ENCODE assay signal across 8 mouse cellular contexts in the genomic region with DNA sequence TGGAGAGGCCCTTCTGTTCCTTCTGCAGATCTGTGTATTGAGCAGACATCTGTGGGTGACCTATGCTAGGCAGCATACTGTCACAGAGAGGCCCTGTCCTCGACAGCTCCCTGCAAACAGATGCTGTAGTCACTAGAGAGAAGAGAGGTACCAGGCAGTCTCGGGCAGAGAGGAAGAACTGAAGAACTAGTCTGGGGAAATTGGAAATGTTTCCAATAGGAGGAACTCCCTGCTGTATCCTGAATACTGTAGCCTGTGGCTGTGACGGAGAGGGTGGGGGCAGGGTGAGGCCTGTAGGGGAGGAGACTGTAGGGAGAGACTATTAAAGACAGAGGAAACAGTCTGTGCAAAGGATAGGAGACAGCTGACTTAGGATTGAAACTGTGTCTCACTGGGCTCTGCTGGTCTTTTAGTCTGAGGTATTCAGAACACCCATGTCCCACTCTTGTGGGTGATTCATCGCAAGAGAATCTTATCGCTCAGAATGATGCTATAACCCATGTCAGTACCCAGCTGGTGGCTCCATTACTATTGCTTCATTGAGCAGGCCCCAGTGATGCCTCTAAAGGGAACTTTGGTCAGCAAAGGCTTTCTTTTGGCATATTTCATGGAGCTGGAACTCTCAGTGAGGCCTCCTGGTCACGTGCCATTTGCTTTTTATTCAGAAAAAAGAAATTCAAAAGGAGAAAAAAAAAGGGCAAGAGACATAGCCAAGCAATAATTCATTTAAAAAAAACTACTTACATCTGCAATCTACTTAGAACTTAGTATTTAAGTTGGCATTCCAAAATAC. TPM values are rescaled to one million over a fixed set of nuclear protein-coding genes. Genes with fewer than 3 reads are reported as not detected.
DNase-seq lines count a peak whose midpoint lies in the region; ATAC-seq and TF ChIP-seq lines count a peak whose summit lies in the region.

No protein-coding gene starts in this region.

- H3K4me3 ChIP-seq in embryonic facial prominence, embryonic 12.5 days = no peak overlapping the region
- H3K4me3 ChIP-seq in heart, embryonic 16.5 days (ENCODE audit: low read length) = no peak overlapping the region
- no peak overlapping the region for H3K4me3 ChIP-seq in limb, embryonic 14.5 days (replicated peaks; ENCODE audit: low read length)
- no peak overlapping the region for H3K4me3 ChIP-seq in stomach, embryonic 16.5 days (replicated peaks; ENCODE audit: low read length)

- H3K9ac ChIP-seq in embryonic facial prominence, embryonic 12.5 days = no peak overlapping the region
- no peak overlapping the region for H3K9ac ChIP-seq in heart, embryonic 16.5 days (ENCODE audit: low read length)
- no peak overlapping the region for H3K9ac ChIP-seq in limb, embryonic 14.5 days (ENCODE audit: low read depth, low read length, severe bottlenecking)
- H3K9ac ChIP-seq in stomach, embryonic 16.5 days (ENCODE audit: low read length) = no peak overlapping the region

- peak; percentile 63 for ATAC-seq in embryonic facial prominence, embryonic 12.5 days (ENCODE audit: insufficient number of reproducible peaks, insufficient read depth, low FRiP score, low TSS enrichment)
- ATAC-seq in heart, embryonic 16.5 days (replicated peaks; ENCODE audit: extremely low read depth, insufficient read depth, low FRiP score) = peak; percentile 55; the same call in 1 of the 2 replicates
- no peak for ATAC-seq in limb, embryonic 14.5 days (ENCODE audit: low FRiP score, low read depth)
- ATAC-seq in stomach, embryonic 16.5 days (ENCODE audit: insufficient read depth, low FRiP score) = peak; percentile 71; the same call in 1 of the 2 replicates

- H3K4me2 ChIP-seq in embryonic facial prominence, embryonic 12.5 days (replicated peaks) = no peak overlapping the region
- H3K4me2 ChIP-seq in heart, embryonic 16.5 days (ENCODE audit: low read depth, low read length) = no peak overlapping the region
- no peak overlapping the region for H3K4me2 ChIP-seq in limb, embryonic 14.5 days (replicated peaks; ENCODE audit: low read depth, low read length, severe bottlenecking)
- H3K4me2 ChIP-seq in stomach, embryonic 16.5 days (ENCODE audit: low read depth, low read length) = no peak overlapping the region

- H3K9me3 ChIP-seq in embryonic facial prominence, embryonic 12.5 days = no peaks in the 10 kb centered on the region
- no peaks in the 10 kb centered on the region for H3K9me3 ChIP-seq in heart, embryonic 16.5 days (replicated peaks; ENCODE audit: control insufficient read depth, low read length)
- H3K9me3 ChIP-seq in limb, embryonic 14.5 days (ENCODE audit: control insufficient read depth, low read length) = no peaks in the 10 kb centered on the region
- H3K9me3 ChIP-seq in stomach, embryonic 16.5 days (replicated peaks; ENCODE audit: control insufficient read depth, low read length) = no peaks in the 10 kb centered on the region

- H3K27ac ChIP-seq in embryonic facial prominence, embryonic 12.5 days = peak overlapping the region; percentile 51; the same call in 1 of the 2 replicates
- peak overlapping the region; percentile 77 for H3K27ac ChIP-seq in heart, embryonic 16.5 days (ENCODE audit: low read length)
- H3K27ac ChIP-seq in limb, embryonic 14.5 days (replicated peaks; ENCODE audit: low read depth, low read length) = peak overlapping the region; percentile 33; the same call in 1 of the 2 replicates
- H3K27ac ChIP-seq in stomach, embryonic 16.5 days (ENCODE audit: low read length) = peak overlapping the region; percentile 60

- H3K4me1 ChIP-seq in embryonic facial prominence, embryonic 12.5 days = peaks cover 11% of the 10 kb centered on the region; the same call in 1 of the 2 replicates
- peaks cover 5% of the 10 kb centered on the region for H3K4me1 ChIP-seq in heart, embryonic 16.5 days (ENCODE audit: control insufficient read depth, insufficient read depth, low read length)
- H3K4me1 ChIP-seq in limb, embryonic 14.5 days (ENCODE audit: control insufficient read depth, insufficient read depth, low read length) = peaks cover 37% of the 10 kb centered on the region
- peaks cover 25% of the 10 kb centered on the region for H3K4me1 ChIP-seq in stomach, embryonic 16.5 days (ENCODE audit: control insufficient read depth, insufficient read depth, low read length)

- DNase-seq in layer of hippocampus, adult 11-12 months (ENCODE audit: low spot score) = peak; percentile 22
- DNase-seq in layer of hippocampus, postnatal 25 days (ENCODE audit: extremely low spot score in 1 of 2, low spot score in 1 of 2) = no peak
- DNase-seq in limb, embryonic 14.5 days (ENCODE audit: low spot score) = no peak
- no peak for DNase-seq in left cerebral cortex, postnatal 36 days (ENCODE audit: low spot score in 2 of 2)
- no peak for DNase-seq in thymus, postnatal 10 days (ENCODE audit: low spot score in 2 of 2)

- no peak for TF ChIP-seq POLR2A in limb, embryonic 14.5 days (IDR thresholded peaks at IDR 0.05; ENCODE audit: borderline replicate concordance, extremely low read depth, insufficient read depth, insufficient read length)

- WGBS in embryonic facial prominence, embryonic 12.5 days = 49% methylated on average over 6 of the region's 6 CpGs
- WGBS in heart, embryonic 16.5 days = 41% methylated on average over 6 of the region's 6 CpGs
- 40% methylated on average over 6 of the region's 6 CpGs for WGBS in limb, embryonic 14.5 days
- 42% methylated on average over 6 of the region's 6 CpGs for WGBS in stomach, embryonic 16.5 days

- intact Hi-C loops in left cerebral cortex, postnatal 36 days (cut with DNase I) = no loop called here

- no peaks in the 10 kb centered on the region for H3K36me3 ChIP-seq in embryonic facial prominence, embryonic 12.5 days
- H3K36me3 ChIP-seq in heart, embryonic 16.5 days (ENCODE audit: control insufficient read depth, insufficient read depth) = no peaks in the 10 kb centered on the region
- H3K36me3 ChIP-seq in limb, embryonic 14.5 days (ENCODE audit: control insufficient read depth, insufficient read depth, low read length) = no peaks in the 10 kb centered on the region
- H3K36me3 ChIP-seq in stomach, embryonic 16.5 days (ENCODE audit: control insufficient read depth, insufficient read depth, low read length) = no peaks in the 10 kb centered on the region

- H3K27me3 ChIP-seq in embryonic facial prominence, embryonic 12.5 days = no peaks in the 10 kb centered on the region
- no peaks in the 10 kb centered on the region for H3K27me3 ChIP-seq in heart, embryonic 16.5 days (ENCODE audit: control insufficient read depth, insufficient read depth, low read length)
- no peaks in the 10 kb centered on the region for H3K27me3 ChIP-seq in limb, embryonic 14.5 days (ENCODE audit: control insufficient read depth, insufficient read depth, low read length)
- no peaks in the 10 kb centered on the region for H3K27me3 ChIP-seq in stomach, embryonic 16.5 days (ENCODE audit: control insufficient read depth, insufficient read depth, low read length)

RNA-seq across cellular contexts. Expression of a gene that starts 43.4 kb away (rescaled TPM):
- 10 to 100 TPM; 28.1 to 30.9 TPM for total RNA-seq in layer of hippocampus, postnatal 25 days (2021)
- 8.2 and 11.1 TPM in 2 replicates for polyA plus RNA-seq in embryonic facial prominence, embryonic 12.5 days (2016; fragmentation: Nextera tagmentation; extraction: Ambion mirVana)
- 17.2 and 17.7 TPM in 2 replicates for polyA plus RNA-seq in heart, embryonic 16.5 days (2015; fragmentation: Nextera tagmentation; extraction: Ambion mirVana)
- polyA plus RNA-seq in limb, embryonic 14.5 days (2012; rRNA removed) = 12.5 and 12.8 TPM in 2 replicates
- 12.8 and 13.9 TPM in 2 replicates for polyA plus RNA-seq in limb, embryonic 14.5 days (2014; fragmentation: Nextera tagmentation; extraction: Ambion mirVana)
- 11.6 and 11.9 TPM in 2 replicates for polyA plus RNA-seq in stomach, embryonic 16.5 days (2015; fragmentation: Nextera tagmentation; extraction: Ambion mirVana)
- total RNA-seq in left cerebral cortex, postnatal 36 days (2021) = 10 to 100 TPM; 61.7 to 75.4 TPM
